Mouse (Mus musculus): ENCODE results near the gene Pomp.

Pomp gene

GRCm38 (mm10) chr5:147907144-147907543, 46.9 kb downstream of the Pomp start:
- no peak for DNase-seq

GRCm38 (mm10) chr5:147907851-147908250, 47.6 kb downstream of the Pomp start:
- peak; percentile 19 for DNase-seq

- no peak for DNase-seq
These were observed 50.7 kb downstream of the Pomp start for GRCm38 (mm10) chr5:147910807-147911509.

GRCm38 (mm10) chr5:147911744-147912143, 51.5 kb downstream of the Pomp start:
- no peak for DNase-seq

DNA sequence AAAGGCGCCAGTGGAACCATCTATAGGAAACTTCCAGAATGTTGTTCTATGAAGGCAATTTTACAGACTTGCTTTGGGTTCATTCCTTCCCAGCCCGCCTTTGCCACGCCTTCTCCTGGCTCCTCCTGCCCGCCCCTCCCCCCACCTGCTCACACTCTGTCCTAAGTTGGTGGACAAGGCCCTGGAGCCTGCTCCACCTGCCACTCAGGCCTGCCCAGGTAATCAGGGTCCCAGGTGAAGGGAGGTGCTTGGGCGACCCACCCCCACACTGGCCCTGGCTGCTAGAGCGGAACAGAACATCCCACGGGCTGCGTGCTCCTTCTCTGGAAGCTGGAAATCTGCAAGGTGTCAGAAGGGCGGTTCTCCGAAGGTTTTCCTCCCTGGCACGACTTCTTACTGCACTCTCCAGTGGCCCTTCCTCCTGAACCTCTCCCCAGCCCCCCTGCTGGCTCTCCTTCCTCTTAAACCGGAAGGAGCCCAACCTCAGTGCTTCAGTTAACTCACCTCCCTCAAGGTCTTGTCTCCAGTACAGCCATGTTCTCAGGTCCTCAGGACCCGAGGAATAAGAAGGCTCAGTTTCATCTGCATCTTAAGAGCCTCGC, 53.1 kb downstream of the Pomp start:
- peak; percentile 15 for DNase-seq

DNA sequence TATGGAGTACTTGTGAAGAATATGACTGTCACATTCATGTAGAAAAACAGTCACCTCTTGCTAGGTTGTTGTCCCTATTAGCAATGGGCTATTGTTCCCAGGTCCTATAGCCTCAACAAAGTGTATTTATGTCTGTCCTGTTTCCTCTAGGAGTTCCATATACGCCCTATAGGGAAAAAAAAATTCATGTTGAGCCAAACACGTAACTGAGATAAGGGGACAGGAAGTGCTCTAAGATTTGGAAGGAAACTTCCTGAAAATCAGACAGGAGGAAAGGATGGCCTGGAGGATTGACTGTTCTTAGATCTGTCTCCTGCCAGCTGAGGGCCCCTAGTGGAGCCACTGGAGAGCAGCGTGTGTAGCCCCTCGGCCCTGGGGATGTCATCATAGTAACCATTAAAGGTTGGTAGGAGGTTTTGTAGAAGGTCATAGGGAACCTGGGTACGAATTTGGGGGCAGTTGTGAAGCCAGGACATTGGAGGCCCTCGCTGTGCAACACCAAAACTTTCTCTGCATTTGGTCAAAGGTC, 54.8 kb downstream of the Pomp start:
- no peak for DNase-seq

DNA sequence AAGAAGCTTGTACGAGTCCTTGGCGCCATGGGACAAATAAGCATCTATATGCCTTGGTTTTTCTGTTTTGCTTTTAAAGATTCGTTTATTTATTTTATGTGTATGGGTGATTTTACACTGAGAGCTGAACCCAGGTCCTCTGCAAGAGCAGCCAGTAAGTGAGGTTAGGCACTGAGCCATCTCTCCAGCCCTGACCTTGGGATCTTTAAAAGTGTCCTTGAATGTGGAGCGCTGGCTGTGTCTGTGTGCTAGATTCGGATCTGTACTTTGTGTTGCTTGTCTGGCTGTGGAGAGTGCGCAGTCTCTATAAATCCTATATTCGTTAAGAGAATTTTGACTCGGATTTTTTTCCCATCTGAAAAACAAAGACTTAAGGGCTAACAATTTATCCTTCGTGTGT, 55.9 kb downstream of the Pomp start:
- no peak for DNase-seq

- DNase-seq: peak; percentile 76
These were observed 58.0 kb downstream of the Pomp start for GRCm38 (mm10) chr5:147918044-147918846.

- no peak for DNase-seq
These were observed 64.4 kb downstream of the Pomp start for GRCm38 (mm10) chr5:147924621-147925020.

All from kidney, adult 11 months (tissue).